Mouse (Mus musculus) mouse trophoblast stem cell (cell line): Measurements from ENCODE around the gene Tsen34.

Source experiments
- in situ Hi-C, 2 experiments: fragments of 300-500 bp; cut with MseI, MboI; formaldehyde crosslinking; loops; 2 replicates in 1 of 2; 3 replicates in 1 of 2; pipeline ENCODE4 v1.15.1; 2025

The Tsen34 gene

GRCm38 (mm10) chr7:3692382-3692986 is at the start of gene Tsen34:
TSS of gene Tsen34 (plus strand) at chr7:3692863.
- in situ Hi-C loops: loop anchor here in 1 of 2 experiments (25.0 kb wide), 1 partner anchor 220 kb away; the partner anchor contains the start of gene Lilra6

- in situ Hi-C loops: loop anchor here in 1 of 2 experiments (10.0 kb wide), 1 partner anchor 61 kb away; the partner anchor contains the start of gene Rps9
Measured at GRCm38 (mm10) chr7:3643412-3643811, 49.3 kb upstream of the Tsen34 start.

- in situ Hi-C loops: loop anchor here in 1 of 2 experiments (10.0 kb wide), 1 partner anchor 61 kb away; the partner anchor contains the start of gene Rps9
Measured at GRCm38 (mm10) chr7:3643843-3644242, 48.8 kb upstream of the Tsen34 start.

- in situ Hi-C loops: loop anchor here in 1 of 2 experiments (10.0 kb wide), 1 partner anchor 60 kb away; the partner anchor contains the start of gene Rps9
Measured at GRCm38 (mm10) chr7:3644348-3644671, 48.4 kb upstream of the Tsen34 start.

- in situ Hi-C loops: loop anchor here in 1 of 2 experiments (10.0 kb wide), 1 partner anchor 60 kb away; the partner anchor contains the start of gene Rps9
Measured at GRCm38 (mm10) chr7:3644672-3645487, 47.8 kb upstream of the Tsen34 start, which contains the start of gene Cnot3. TSS of gene Cnot3 (plus strand) at chr7:3645268.

GRCm38 (mm10) chr7:3645488-3646025 is 47.1 kb upstream of the Tsen34 start:
- in situ Hi-C loops: loop anchor here in 1 of 2 experiments (10.0 kb wide), 1 partner anchor 59 kb away; the partner anchor contains the start of gene Rps9

GRCm38 (mm10) chr7:3646188-3646587 is 46.5 kb upstream of the Tsen34 start:
- in situ Hi-C loops: loop anchor here in 1 of 2 experiments (10.0 kb wide), 1 partner anchor 59 kb away; the partner anchor contains the start of gene Rps9

- in situ Hi-C loops: loop anchor here in 1 of 2 experiments (10.0 kb wide), 1 partner anchor 58 kb away; the partner anchor contains the start of gene Rps9
Measured at GRCm38 (mm10) chr7:3646641-3647040, 46.0 kb upstream of the Tsen34 start.

- in situ Hi-C loops: no loop called here
Measured at GRCm38 (mm10) chr7:3656966-3657365, 35.7 kb upstream of the Tsen34 start.

GRCm38 (mm10) chr7:3658578-3658977 is 34.1 kb upstream of the Tsen34 start:
- in situ Hi-C loops: no loop called here

GRCm38 (mm10) chr7:3664524-3665214 is 28.0 kb upstream of the Tsen34 start:
- in situ Hi-C loops: no loop called here

- in situ Hi-C loops: no loop called here
Measured at GRCm38 (mm10) chr7:3665215-3666114, 27.2 kb upstream of the Tsen34 start, which contains the start of gene Leng1. TSS of gene Leng1 (minus strand) at chr7:3665840.

GRCm38 (mm10) chr7:3666921-3667391 is 25.7 kb upstream of the Tsen34 start:
- in situ Hi-C loops: no loop called here

GRCm38 (mm10) chr7:3674507-3675227 is 18.0 kb upstream of the Tsen34 start:
- in situ Hi-C loops: loop anchor here in 1 of 2 experiments (5.0 to 25.0 kb wide), 2 partner anchors 52 to 238 kb away; partner anchors contain the start of gene Lilra6

- in situ Hi-C loops: loop anchor here in 1 of 2 experiments (25.0 kb wide), 1 partner anchor 237 kb away; the partner anchor contains the start of gene Lilra6
Measured at GRCm38 (mm10) chr7:3675228-3675548, 17.5 kb upstream of the Tsen34 start.

- in situ Hi-C loops: loop anchor here in 1 of 2 experiments (25.0 kb wide), 1 partner anchor 236 kb away; the partner anchor contains the start of gene Lilra6
Measured at GRCm38 (mm10) chr7:3676371-3676770, 16.3 kb upstream of the Tsen34 start.

- in situ Hi-C loops: loop anchor here in 1 of 2 experiments (25.0 kb wide), 1 partner anchor 235 kb away; the partner anchor contains the start of gene Lilra6
Measured at GRCm38 (mm10) chr7:3677342-3677741, 15.3 kb upstream of the Tsen34 start, which contains the start of gene Tmc4. TSS of gene Tmc4 (minus strand) at chr7:3677553.

- in situ Hi-C loops: loop anchor here in 1 of 2 experiments (10.0 to 25.0 kb wide), 2 partner anchors 131 to 228 kb away; partner anchors contain the start of gene Lilra6
Measured at GRCm38 (mm10) chr7:3683908-3684550, 8.6 kb upstream of the Tsen34 start.
